Mouse (Mus musculus) CH12.LX (cell line): Measurements from ENCODE around the gene Ncoa5.

Experiments used
- CTCF ChIP-seq, 2 experiments: IDR thresholded peaks in 1 of 2; conservative IDR thresholded peaks in 1 of 2; 2 replicates each; pipeline ENCODE4 v1.5.1; 2011 to 2012; ENCODE audit warnings: low read depth in 2 of 2, low read length in 2 of 2, improper control_type of control experiment in 1 of 2, inconsistent platforms in 1 of 2, mild to moderate bottlenecking in 1 of 2, moderate library complexity in 1 of 2
- MXI1 ChIP-seq: IDR thresholded peaks from 2 replicates; pipeline ENCODE4 v1.6.1; 2011; ENCODE audit warnings: mild to moderate bottlenecking, low read depth, low read length, improper control_type of control experiment
- POLR2AphosphoS2 ChIP-seq: IDR thresholded peaks from 2 replicates; pipeline ENCODE4 v1.6.1; 2011; ENCODE audit warnings: low read depth, low read length, improper control_type of control experiment
- UBTF ChIP-seq: IDR thresholded peaks from 2 replicates; pipeline ENCODE4 v1.6.1; 2012; ENCODE audit warnings: low read depth, mild to moderate bottlenecking, inconsistent platforms, low read length, improper control_type of control experiment, moderate library complexity
- USF1 ChIP-seq: IDR thresholded peaks from 2 replicates; pipeline ENCODE4 v1.6.1; 2014; ENCODE audit warnings: low read depth, mild to moderate bottlenecking, inconsistent platforms, low read length, improper control_type of control experiment

DNA sequence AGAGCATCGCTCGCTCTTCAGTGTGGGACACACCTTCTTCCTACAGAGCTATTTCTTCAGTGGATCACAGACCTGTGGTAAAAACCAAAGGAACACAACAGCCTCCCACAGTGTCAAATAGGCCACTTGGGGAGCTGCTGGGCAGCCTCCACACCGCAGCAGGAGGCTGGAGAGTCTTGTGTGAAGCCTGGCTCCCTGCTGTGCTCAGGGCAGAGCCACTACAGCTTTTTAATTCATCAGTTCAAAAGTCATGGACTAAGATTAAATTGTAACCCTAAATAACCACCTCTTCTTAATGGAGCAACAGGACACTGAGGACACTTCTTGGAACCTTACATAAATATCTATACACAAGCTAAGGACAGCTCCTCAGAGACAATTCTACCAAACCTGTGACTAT is 31.6 kb downstream of the Ncoa5 start:
- TF ChIP-seq USF1 (no peak), MXI1 (no peak), POLR2AphosphoS2 (no peak), CTCF (conservative IDR thresholded peaks at IDR 0.05 in 1 of 2, IDR thresholded peaks at IDR 0.05 in 1 of 2; ENCODE audit: low read depth in 2 of 2, low read length in 2 of 2) (no peak), UBTF (no peak)
